Mouse (Mus musculus) testis, postnatal 14 days (tissue): ENCODE measurements around the gene Nlrp6.
"Not testable (repeated sequence)": the region's sequence is repeated elsewhere in the genome, so short reads cannot be mapped to it uniquely, and the experiment has no call there.

Source experiments
- DNase-seq: peaks from one replicate; pipeline ENCODE4 v3.0.0; 2021; ENCODE audit warnings: low spot score

Gene Nlrp6

GRCm38 (mm10) chr7:140973396-140974165, 52.9 kb downstream of the Nlrp6 start:
- DNase-seq = no peak

GRCm38 (mm10) chr7:140974940-140975339, 54.2 kb downstream of the Nlrp6 start:
- DNase-seq = no peak

- no peak for DNase-seq
Observed at GRCm38 (mm10) chr7:140975465-140975864, 54.8 kb downstream of the Nlrp6 start.

GRCm38 (mm10) chr7:140976720-140977119, 56.0 kb downstream of the Nlrp6 start:
- DNase-seq = not testable (repeated sequence)
